Mouse (Mus musculus): ENCODE data around the gene Fxyd6. TPM values are rescaled to one million over a fixed set of nuclear protein-coding genes. Genes with fewer than 3 reads are reported as not detected.

The Fxyd6 gene
- polyA plus RNA-seq, 1 experiment from 2014 or later = 559 TPM

DNA sequence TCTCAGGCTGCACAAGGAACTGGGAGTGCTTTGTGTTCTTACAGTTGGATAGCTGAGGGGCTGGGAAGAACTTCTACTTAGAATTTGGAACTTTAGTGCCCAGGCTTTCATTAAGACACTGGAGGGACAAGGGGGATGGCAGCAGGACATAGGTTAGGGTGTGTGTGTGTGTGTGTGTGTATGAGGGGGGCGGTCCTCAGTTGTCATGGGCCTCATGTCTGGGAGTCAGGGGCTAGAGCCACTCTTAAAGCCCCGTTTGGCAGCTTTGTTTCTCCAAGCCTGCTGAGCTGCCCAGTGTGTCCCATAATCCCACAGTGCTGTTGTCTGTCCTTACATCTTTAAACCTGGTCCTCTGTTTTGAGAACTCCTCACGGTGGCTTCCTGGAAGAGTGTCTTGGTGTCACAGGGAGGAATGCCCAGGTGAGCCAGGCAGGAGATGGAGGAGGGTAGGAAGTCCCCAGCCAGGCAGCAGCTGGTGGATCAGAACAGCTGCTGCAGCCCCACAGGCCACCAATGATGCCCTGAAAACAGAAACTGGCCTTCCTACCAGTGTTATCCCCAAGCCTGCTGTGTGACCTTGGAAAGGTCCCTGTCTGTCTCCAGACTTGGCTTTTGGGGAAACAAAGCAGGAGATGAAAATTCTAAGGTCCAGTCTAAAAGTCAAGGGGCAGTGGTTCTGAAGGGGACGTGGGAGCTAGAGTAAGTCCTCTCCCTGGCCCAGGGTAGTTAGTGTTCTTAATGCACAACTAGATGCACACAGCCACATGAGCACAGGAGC, 42.9 kb downstream of the Fxyd6 start:
- Histone ChIP-seq H3K9ac (replicated peaks; ENCODE audit: low read depth, low read length) (no peak overlapping the region), H3K9me3 (ENCODE audit: control insufficient read depth, low read length) (no peaks in the 10 kb centered on the region), H3K4me1 (replicated peaks; ENCODE audit: control insufficient read depth, insufficient read depth, low read length) (peaks cover 11% of the 10 kb centered on the region; the same call in 1 of the 2 replicates), H3K27me3 (replicated peaks; ENCODE audit: control insufficient read depth, insufficient read depth, low read length) (no peaks in the 10 kb centered on the region), H3K36me3 (ENCODE audit: control insufficient read depth, insufficient read depth) (no peaks in the 10 kb centered on the region), H3K4me3 (replicated peaks; ENCODE audit: low read length) (no peak overlapping the region), H3K4me2 (ENCODE audit: low read length) (no peak overlapping the region), H3K27ac (ENCODE audit: low read length) (no peak overlapping the region)
- 72% methylated on average over 4 of the region's 4 CpGs for WGBS
- ATAC-seq = no peak

DNA sequence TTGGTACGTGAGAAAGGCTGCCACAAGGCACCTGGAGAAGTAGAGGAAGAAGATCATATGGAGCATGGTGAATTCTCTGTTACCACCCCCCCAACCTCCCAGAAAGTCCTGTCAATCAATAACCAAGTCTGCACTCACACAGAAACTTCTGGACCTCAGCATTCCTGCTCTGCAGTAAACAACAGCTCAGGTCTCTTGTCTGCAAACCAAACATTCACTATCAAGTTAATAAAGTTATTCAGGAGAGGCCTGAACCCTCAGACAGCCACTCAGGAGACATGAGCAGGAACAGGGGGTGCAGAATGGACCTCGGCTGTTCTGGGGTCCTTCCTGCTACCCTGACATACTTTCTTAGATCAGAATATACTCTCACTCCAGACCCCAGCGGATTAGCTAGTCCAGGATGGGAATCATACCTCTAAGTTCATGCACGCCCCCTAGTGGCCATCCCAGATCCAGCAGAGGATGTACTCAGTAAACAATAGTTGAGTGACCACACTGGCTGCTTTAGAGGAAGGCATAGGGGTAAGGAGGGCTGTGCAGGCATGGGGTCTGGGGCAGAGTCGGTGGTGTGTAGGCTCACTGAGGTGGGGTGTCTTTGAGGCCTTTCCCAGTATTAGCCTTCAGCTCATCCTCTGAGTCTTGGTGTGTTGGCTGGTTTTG, 43.6 kb downstream of the Fxyd6 start:
- peaks cover 5% of the 10 kb centered on the region; the same call in 1 of the 2 replicates for H3K4me1 ChIP-seq (replicated peaks; ENCODE audit: control insufficient read depth, insufficient read depth, low read length)
- ATAC-seq = no peak
- H3K36me3 ChIP-seq (ENCODE audit: control insufficient read depth, insufficient read depth) = no peaks in the 10 kb centered on the region
- H3K27me3 ChIP-seq (replicated peaks; ENCODE audit: control insufficient read depth, insufficient read depth, low read length) = no peaks in the 10 kb centered on the region
- H3K4me2 ChIP-seq (ENCODE audit: low read length) = no peak overlapping the region
- no peak overlapping the region for H3K9ac ChIP-seq (replicated peaks; ENCODE audit: low read depth, low read length)
- no peak overlapping the region for H3K27ac ChIP-seq (ENCODE audit: low read length)
- no peak overlapping the region for H3K4me3 ChIP-seq (replicated peaks; ENCODE audit: low read length)
- H3K9me3 ChIP-seq (ENCODE audit: control insufficient read depth, low read length) = no peaks in the 10 kb centered on the region
- 61% methylated on average over 5 of the region's 5 CpGs for WGBS

DNA sequence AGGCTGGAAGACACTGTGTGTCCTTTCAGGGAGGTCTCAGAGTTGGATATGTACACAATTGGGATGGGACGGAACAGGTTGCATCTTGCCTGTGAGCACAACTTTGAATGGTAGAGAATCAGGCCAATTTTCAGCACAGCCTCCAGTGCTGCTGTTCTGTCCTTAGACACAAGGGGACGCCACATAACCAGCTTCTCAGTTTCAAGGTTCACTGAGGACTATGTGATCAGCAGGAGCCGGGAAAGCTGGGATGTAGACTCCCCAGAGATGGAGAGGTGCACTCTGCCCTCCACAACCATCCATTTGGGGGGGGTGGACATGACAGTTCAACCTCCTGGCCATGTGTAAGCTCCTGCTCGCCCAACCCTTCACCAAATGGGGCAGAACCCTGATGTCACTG, 45.9 kb downstream of the Fxyd6 start:
- no peaks in the 10 kb centered on the region for H3K36me3 ChIP-seq (ENCODE audit: control insufficient read depth, insufficient read depth)
- WGBS = 51% methylated on average over 4 of the region's 4 CpGs
- no peaks in the 10 kb centered on the region for H3K9me3 ChIP-seq (ENCODE audit: control insufficient read depth, low read length)
- no peak overlapping the region for H3K27ac ChIP-seq (ENCODE audit: low read length)
- H3K4me2 ChIP-seq (ENCODE audit: low read length) = no peak overlapping the region
- ATAC-seq = peak; percentile 54
- H3K27me3 ChIP-seq (replicated peaks; ENCODE audit: control insufficient read depth, insufficient read depth, low read length) = no peaks in the 10 kb centered on the region
- no peak overlapping the region for H3K9ac ChIP-seq (replicated peaks; ENCODE audit: low read depth, low read length)
- peaks cover 5% of the 10 kb centered on the region; the same call in 1 of the 2 replicates for H3K4me1 ChIP-seq (replicated peaks; ENCODE audit: control insufficient read depth, insufficient read depth, low read length)
- no peak overlapping the region for H3K4me3 ChIP-seq (replicated peaks; ENCODE audit: low read length)

DNA sequence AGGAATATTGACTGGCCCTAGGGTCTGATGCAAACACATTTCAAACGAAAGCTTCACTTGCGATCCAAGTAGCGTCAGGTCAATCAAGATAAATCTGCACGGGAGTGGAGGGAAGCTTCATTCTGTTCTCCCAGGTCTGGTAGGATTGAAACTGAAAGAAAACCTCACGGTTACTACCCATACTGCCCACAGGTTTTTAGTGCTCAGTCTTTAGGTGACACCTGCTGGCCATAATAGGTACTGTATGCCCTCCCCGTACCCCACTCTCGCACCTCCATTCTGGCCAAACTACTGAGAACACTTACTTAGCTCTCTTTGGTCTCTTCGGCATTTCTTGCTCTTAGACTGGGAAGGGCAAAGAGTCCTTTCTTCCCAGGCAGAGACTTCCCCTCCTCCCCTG, 47.3 kb downstream of the Fxyd6 start:
- no peaks in the 10 kb centered on the region for H3K27me3 ChIP-seq (replicated peaks; ENCODE audit: control insufficient read depth, insufficient read depth, low read length)
- no peaks in the 10 kb centered on the region for H3K9me3 ChIP-seq (ENCODE audit: control insufficient read depth, low read length)
- no peak; the same call in 1 of the 2 replicates for ATAC-seq
- H3K9ac ChIP-seq (replicated peaks; ENCODE audit: low read depth, low read length) = no peak overlapping the region
- no peak overlapping the region for H3K4me2 ChIP-seq (ENCODE audit: low read length)
- no peak overlapping the region for H3K27ac ChIP-seq (ENCODE audit: low read length)
- peaks cover under 1% of the 10 kb centered on the region; the same call in 1 of the 2 replicates for H3K4me1 ChIP-seq (replicated peaks; ENCODE audit: control insufficient read depth, insufficient read depth, low read length)
- 31% methylated on average over 8 of the region's 8 CpGs for WGBS
- H3K4me3 ChIP-seq (replicated peaks; ENCODE audit: low read length) = no peak overlapping the region
- H3K36me3 ChIP-seq (ENCODE audit: control insufficient read depth, insufficient read depth) = no peaks in the 10 kb centered on the region

DNA sequence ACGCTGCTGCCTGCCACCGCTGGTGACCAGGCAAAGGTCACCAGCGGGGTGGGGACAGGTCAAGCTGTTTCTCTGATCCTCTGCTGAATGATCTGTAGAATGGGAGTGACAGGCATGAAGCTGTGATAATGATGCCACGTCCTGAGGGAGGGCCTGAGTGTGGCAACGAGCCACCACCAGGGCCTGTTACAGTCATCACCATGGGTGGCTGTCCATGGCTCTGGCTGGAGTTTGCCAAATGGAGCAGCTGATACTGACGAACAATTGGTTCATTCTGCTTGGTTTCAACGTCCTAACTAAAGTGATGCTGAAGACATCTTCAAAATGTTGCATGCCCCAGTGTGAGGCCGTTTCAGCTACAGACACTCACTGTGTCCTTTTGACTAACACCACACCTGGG, 48.3 kb downstream of the Fxyd6 start:
- Histone ChIP-seq H3K9ac (replicated peaks; ENCODE audit: low read depth, low read length) (no peak overlapping the region), H3K27ac (ENCODE audit: low read length) (no peak overlapping the region), H3K9me3 (ENCODE audit: control insufficient read depth, low read length) (no peaks in the 10 kb centered on the region), H3K4me2 (ENCODE audit: low read length) (no peak overlapping the region), H3K4me3 (replicated peaks; ENCODE audit: low read length) (no peak overlapping the region), H3K27me3 (replicated peaks; ENCODE audit: control insufficient read depth, insufficient read depth, low read length) (no peaks in the 10 kb centered on the region), H3K36me3 (ENCODE audit: control insufficient read depth, insufficient read depth) (no peaks in the 10 kb centered on the region), H3K4me1 (replicated peaks; ENCODE audit: control insufficient read depth, insufficient read depth, low read length) (no peaks in the 10 kb centered on the region)
- no peak for ATAC-seq
- 62% methylated on average over 8 of the region's 8 CpGs for WGBS

DNA sequence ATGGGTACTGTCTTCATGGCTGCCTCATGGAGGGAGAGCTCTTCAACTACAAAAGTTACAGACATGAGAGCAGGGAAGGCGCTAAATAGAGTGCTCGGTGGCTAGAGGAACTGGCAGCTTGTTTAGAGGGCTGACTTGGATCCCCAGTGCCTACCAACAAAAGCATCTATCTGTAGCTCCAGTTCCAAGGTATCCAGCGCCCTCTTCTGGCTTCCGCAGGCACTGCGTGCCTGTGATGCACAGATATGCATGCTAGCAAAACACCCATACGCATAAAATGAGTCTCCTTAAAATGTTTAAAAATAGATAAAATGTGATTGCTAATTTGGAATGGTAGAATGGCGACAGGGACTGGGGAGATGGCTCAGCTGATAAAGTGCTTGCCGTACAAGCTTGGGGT, 51.2 kb downstream of the Fxyd6 start:
- 63% methylated on average over 8 of the region's 8 CpGs for WGBS
- Histone ChIP-seq H3K27ac (ENCODE audit: low read length) (no peak overlapping the region), H3K36me3 (ENCODE audit: control insufficient read depth, insufficient read depth) (no peaks in the 10 kb centered on the region), H3K4me3 (replicated peaks; ENCODE audit: low read length) (no peak overlapping the region), H3K4me2 (ENCODE audit: low read length) (no peak overlapping the region), H3K27me3 (replicated peaks; ENCODE audit: control insufficient read depth, insufficient read depth, low read length) (no peaks in the 10 kb centered on the region), H3K9ac (replicated peaks; ENCODE audit: low read depth, low read length) (no peak overlapping the region), H3K4me1 (replicated peaks; ENCODE audit: control insufficient read depth, insufficient read depth, low read length) (no peaks in the 10 kb centered on the region), H3K9me3 (ENCODE audit: control insufficient read depth, low read length) (no peaks in the 10 kb centered on the region)
- ATAC-seq = no peak

DNA sequence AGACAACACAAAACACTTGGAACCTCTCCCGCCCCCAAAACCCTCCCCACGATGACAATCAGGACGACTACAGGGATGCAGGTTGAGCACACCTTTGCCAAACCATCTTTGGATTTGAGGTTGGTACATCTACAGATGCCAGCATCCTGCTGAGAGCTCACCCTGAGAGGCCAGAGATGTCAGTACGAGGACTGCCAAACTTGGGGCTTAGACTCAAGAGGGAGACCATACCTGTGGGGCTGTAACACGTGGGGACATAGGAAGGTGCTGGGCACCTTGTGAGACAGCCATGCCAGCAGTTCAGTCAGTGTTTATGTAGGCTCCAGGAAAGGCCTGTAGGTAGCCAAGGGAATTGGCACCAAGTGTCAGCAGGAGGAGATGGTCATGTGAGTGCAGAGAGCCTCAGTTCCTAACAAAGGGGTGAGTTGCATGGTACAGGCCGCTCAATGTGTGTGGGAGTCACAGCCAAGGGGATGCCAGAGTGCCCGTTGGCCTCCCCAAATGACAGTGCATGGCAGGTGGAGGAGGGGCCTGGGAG, 52.8 kb downstream of the Fxyd6 start:
- Histone ChIP-seq H3K9ac (replicated peaks; ENCODE audit: low read depth, low read length) (no peak overlapping the region), H3K27ac (ENCODE audit: low read length) (no peak overlapping the region), H3K27me3 (replicated peaks; ENCODE audit: control insufficient read depth, insufficient read depth, low read length) (no peaks in the 10 kb centered on the region), H3K4me1 (replicated peaks; ENCODE audit: control insufficient read depth, insufficient read depth, low read length) (no peaks in the 10 kb centered on the region), H3K9me3 (ENCODE audit: control insufficient read depth, low read length) (no peaks in the 10 kb centered on the region), H3K36me3 (ENCODE audit: control insufficient read depth, insufficient read depth) (no peaks in the 10 kb centered on the region), H3K4me3 (replicated peaks; ENCODE audit: low read length) (no peak overlapping the region), H3K4me2 (ENCODE audit: low read length) (no peak overlapping the region)
- 80% methylated on average over 7 of the region's 7 CpGs for WGBS
- ATAC-seq = no peak

DNA sequence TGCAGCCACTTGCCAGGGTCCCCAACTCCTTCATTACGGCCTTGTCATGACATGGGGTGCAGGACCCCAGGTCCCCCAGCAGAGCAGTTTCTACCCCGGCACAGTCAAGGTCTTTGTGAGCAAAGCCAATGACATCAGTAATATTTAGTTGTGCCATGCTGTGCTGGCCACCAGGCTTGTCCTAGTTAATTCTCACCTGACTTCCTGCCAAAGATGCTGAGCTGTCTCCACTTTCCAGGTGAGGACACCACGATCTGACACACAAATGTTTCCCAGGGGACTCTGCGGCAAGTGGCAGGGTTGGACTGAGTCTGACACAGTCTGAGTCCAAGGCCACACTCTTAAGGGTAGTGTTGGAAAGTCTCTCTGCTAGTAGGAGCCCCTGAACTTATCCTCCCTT, 56.5 kb downstream of the Fxyd6 start, which contains the start of gene Dscaml1:
Gene Dscaml1, plus strand, starts transcription at position 173 of the 400 bp plus-strand sequence.
- Histone ChIP-seq H3K4me3 (replicated peaks; ENCODE audit: low read length) (no peak within 1 kb of the TSS), H3K27ac (ENCODE audit: low read length) (no peak within 1 kb of the TSS), H3K27me3 (replicated peaks; ENCODE audit: control insufficient read depth, insufficient read depth, low read length) (no peaks in the 10 kb centered on the region; the same call in 1 of the 2 replicates), H3K36me3 (ENCODE audit: control insufficient read depth, insufficient read depth) (no peaks in the 10 kb centered on the region), H3K9me3 (ENCODE audit: control insufficient read depth, low read length) (no peaks in the 10 kb centered on the region), H3K9ac (replicated peaks; ENCODE audit: low read depth, low read length) (no peak within 1 kb of the TSS), H3K4me2 (ENCODE audit: low read length) (no peak within 1 kb of the TSS), H3K4me1 (replicated peaks; ENCODE audit: control insufficient read depth, insufficient read depth, low read length) (peaks cover 10% of the 10 kb centered on the region)
- no peak for ATAC-seq
- 77% methylated on average over 4 of the region's 4 CpGs for WGBS

DNA sequence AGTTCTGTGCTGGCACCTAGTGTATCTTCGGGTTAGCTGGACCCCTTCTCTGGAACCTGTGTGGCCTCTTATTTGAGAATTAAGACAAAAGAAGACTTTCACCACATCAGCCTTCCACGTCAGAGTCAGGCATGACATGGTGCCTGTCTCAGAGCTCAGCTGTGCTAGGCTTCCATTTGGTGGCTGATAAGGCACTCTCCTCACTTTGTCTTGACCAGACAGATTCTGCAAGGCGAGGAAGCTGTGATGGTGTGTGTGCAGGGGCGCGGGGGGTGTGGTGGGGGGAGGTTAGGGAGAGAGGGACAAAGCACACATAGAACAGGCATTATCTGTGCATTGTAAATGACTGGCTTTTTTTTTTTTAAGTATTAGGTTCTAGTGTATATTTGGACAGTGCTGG, 59.4 kb downstream of the Fxyd6 start:
- H3K4me3 ChIP-seq (replicated peaks; ENCODE audit: low read length) = no peak overlapping the region
- no peaks in the 10 kb centered on the region; the same call in 1 of the 2 replicates for H3K27me3 ChIP-seq (replicated peaks; ENCODE audit: control insufficient read depth, insufficient read depth, low read length)
- 40% methylated on average over 5 of the region's 5 CpGs for WGBS
- no peak for ATAC-seq
- H3K4me2 ChIP-seq (ENCODE audit: low read length) = peak overlapping the region; percentile 79; the same call in 1 of the 2 replicates
- peaks cover 37% of the 10 kb centered on the region for H3K4me1 ChIP-seq (replicated peaks; ENCODE audit: control insufficient read depth, insufficient read depth, low read length)
- H3K9me3 ChIP-seq (ENCODE audit: control insufficient read depth, low read length) = no peaks in the 10 kb centered on the region
- H3K27ac ChIP-seq (ENCODE audit: low read length) = no peak overlapping the region
- H3K9ac ChIP-seq (replicated peaks; ENCODE audit: low read depth, low read length) = no peak overlapping the region
- no peaks in the 10 kb centered on the region for H3K36me3 ChIP-seq (ENCODE audit: control insufficient read depth, insufficient read depth)

Data from forebrain, embryonic 16.5 days (tissue).